Mouse (Mus musculus) heart, embryonic 11.5 days (tissue): Measurements from ENCODE around the gene Npdc1. TPM values are rescaled to one million over a fixed set of nuclear protein-coding genes. Genes with fewer than 3 reads are reported as not detected.

Source experiments
- ATAC-seq: fragments of 200-750 bp; cut with Nextera tagmentation; replicated peaks from 2 replicates; pipeline ENCODE4 v1.8.0; 2017; ENCODE audit warnings: moderate library complexity; ENCODE audit not compliant: insufficient number of reproducible peaks, low FRiP score, low TSS enrichment
- H3K27ac ChIP-seq: fragments of 300-500 bp; sonication (generic); 2 replicates; pipeline ENCODE4 v1.5.1; 2014; ENCODE audit warnings: mild to moderate bottlenecking, low read depth, low read length
- H3K27me3 ChIP-seq: fragments of 300-500 bp; sonication (generic); 2 replicates; pipeline ENCODE4 v1.6.1; 2014; ENCODE audit warnings: mild to moderate bottlenecking, low read length, mixed read lengths; ENCODE audit not compliant: control insufficient read depth, insufficient read depth
- H3K36me3 ChIP-seq: fragments of 300-500 bp; sonication (generic); 2 replicates; pipeline ENCODE4 v1.6.1; 2014; ENCODE audit warnings: mild to moderate bottlenecking, low read length, moderate library complexity, mixed read lengths; ENCODE audit not compliant: control insufficient read depth, insufficient read depth
- H3K4me1 ChIP-seq: fragments of 300-500 bp; sonication (generic); 2 replicates; pipeline ENCODE4 v1.6.1; 2014; ENCODE audit warnings: low read length; ENCODE audit not compliant: control insufficient read depth, insufficient read depth
- H3K4me2 ChIP-seq: fragments of 300-500 bp; sonication (generic); 2 replicates; pipeline ENCODE4 v1.6.1; 2014; ENCODE audit warnings: mild to moderate bottlenecking, moderate library complexity
- H3K4me3 ChIP-seq: fragments of 300-500 bp; sonication (generic); 2 replicates; pipeline ENCODE4 v1.5.1; 2014; ENCODE audit warnings: low read depth, low read length
- H3K9ac ChIP-seq: fragments of 300-500 bp; sonication (generic); 2 replicates; pipeline ENCODE4 v1.6.1; 2014; ENCODE audit warnings: mild to moderate bottlenecking, low read depth, low read length, moderate library complexity
- H3K9me3 ChIP-seq: fragments of 300-500 bp; sonication (generic); replicated peaks from 2 replicates; pipeline ENCODE4 v1.6.1; 2016; ENCODE audit warnings: low read length; ENCODE audit not compliant: control insufficient read depth
- WGBS: fragments of 180-500 bp; shearing (Covaris S2); extraction: QIAGEN DNeasy Blood & Tissue Kit; methylation state at CpG from one replicate; pipeline ENCODE4 v1.1.7; 2014; ENCODE audit not compliant: insufficient replicate concordance; 5-methylcytosine and 5-hydroxymethylcytosine counted together
- polyA plus RNA-seq: library from polyadenylated mRNA; unstranded; fragments of >200 nt; fragmentation: Nextera tagmentation; extraction: Ambion mirVana; gene quantifications from 2 replicates; pipeline ENCODE4 v1.2.1, GENCODE M21; 2014

Gene Npdc1
- polyA plus RNA-seq, 1 experiment from 2014 or later = 18.9 TPM

DNA sequence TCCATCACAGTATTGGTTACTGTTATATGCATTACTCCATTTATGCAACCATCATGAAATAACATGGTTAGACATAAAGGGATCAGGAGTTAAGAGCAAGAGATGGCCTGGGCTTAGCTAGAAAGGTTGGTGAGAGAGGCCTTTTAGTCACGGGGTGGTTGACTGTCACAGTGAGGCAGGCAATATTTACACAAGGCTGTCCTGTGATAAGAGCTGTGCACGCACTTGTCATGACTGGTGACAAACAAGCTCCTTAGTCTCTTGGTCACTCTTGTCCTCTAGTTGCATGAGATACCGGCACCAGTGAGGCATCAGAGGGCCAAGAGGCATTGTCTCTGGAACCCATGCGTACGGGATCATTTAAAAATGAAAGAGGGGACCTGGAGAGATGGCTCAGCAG, 14.7 kb upstream of the Npdc1 start:
- Histone ChIP-seq H3K4me2 (no peak overlapping the region), H3K27ac (no peak overlapping the region), H3K4me1 (no peaks in the 10 kb centered on the region), H3K4me3 (no peak overlapping the region), H3K27me3 (no peaks in the 10 kb centered on the region), H3K9me3 (no peaks in the 10 kb centered on the region), H3K36me3 (no peaks in the 10 kb centered on the region), H3K9ac (no peak overlapping the region)
- ATAC-seq = no peak
- WGBS = 52% methylated on average over 5 of the region's 5 CpGs

DNA sequence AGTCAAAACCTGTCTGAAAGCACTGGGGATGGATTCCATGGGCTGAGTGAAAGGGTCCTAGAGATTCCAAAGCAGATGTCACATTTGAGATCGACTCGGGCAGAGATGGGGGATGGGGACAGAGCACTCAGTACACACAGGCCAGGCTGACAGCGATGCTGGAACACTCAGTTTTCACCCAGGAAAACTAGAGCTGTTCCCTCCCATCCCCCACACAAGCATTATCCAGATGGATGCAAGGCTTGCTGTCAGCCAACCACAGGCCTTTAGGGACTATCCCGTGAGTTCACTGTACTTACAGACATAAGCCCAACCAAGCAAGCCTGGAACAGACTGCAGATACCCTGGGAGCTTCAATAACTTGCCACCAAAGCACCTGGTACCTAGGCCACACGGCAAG, 7.9 kb upstream of the Npdc1 start:
- H3K27ac ChIP-seq = no peak overlapping the region
- H3K4me3 ChIP-seq = no peak overlapping the region
- no peak for ATAC-seq
- H3K27me3 ChIP-seq = peaks cover 22% of the 10 kb centered on the region
- no peaks in the 10 kb centered on the region for H3K9me3 ChIP-seq
- H3K9ac ChIP-seq = no peak overlapping the region
- no peaks in the 10 kb centered on the region for H3K36me3 ChIP-seq
- H3K4me2 ChIP-seq = no peak overlapping the region
- WGBS = 61% methylated on average over 5 of the region's 5 CpGs
- H3K4me1 ChIP-seq = peaks cover 4% of the 10 kb centered on the region; the same call in 1 of the 2 replicates

DNA sequence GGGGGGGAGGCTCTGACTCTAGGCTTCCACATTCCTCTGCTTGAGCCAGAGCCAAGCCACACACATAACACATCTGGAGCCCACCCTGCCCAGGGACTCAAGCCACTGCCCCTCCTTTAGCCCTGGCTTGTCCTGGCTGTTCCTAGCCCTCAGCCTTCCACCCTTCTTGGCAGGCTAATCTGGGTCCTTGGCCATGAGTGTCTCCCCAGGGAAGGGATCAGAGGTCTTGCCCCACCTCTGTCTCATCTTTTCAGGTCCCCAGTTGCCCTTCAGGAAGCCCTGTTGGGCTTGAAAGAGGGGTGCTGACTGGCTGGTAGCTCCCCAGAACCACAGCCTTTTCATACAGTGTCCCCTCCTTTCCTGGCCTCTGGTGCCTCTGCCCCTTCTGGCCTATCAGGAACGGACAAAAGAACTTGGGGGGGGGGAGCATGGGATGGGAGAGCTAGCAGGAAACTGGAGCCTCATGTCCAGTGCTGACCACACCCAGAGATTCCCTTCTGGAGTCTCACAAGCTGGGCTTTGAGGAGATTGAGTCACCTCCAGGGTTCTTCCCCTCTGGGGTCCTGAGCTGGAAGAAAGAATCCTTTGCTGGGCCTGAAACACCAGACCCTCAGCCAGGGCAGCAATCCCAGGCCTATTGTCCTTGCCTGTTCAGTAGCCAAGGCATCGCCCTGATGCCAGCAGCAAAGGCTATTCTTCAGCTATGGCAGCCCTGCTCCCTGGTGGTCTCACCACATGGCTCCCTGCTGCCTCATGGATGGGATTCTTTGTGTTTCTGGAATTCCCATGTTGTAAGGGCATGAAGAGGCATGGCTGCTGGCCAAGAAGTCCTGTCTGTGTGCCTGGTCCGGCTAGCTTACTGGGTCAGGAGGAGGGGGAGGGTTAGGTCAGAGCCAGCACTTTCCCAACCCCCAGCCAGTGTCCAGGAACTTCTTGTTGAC, 4.6 kb upstream of the Npdc1 start:
- H3K9me3 ChIP-seq = no peaks in the 10 kb centered on the region
- H3K4me3 ChIP-seq = no peak overlapping the region
- WGBS = 43% methylated on average over 3 of the region's 3 CpGs
- H3K27me3 ChIP-seq = peaks cover 54% of the 10 kb centered on the region
- no peak for ATAC-seq
- no peaks in the 10 kb centered on the region for H3K36me3 ChIP-seq
- no peak overlapping the region for H3K27ac ChIP-seq
- peaks cover 4% of the 10 kb centered on the region; the same call in 1 of the 2 replicates for H3K4me1 ChIP-seq
- H3K9ac ChIP-seq = no peak overlapping the region
- H3K4me2 ChIP-seq = no peak overlapping the region

DNA sequence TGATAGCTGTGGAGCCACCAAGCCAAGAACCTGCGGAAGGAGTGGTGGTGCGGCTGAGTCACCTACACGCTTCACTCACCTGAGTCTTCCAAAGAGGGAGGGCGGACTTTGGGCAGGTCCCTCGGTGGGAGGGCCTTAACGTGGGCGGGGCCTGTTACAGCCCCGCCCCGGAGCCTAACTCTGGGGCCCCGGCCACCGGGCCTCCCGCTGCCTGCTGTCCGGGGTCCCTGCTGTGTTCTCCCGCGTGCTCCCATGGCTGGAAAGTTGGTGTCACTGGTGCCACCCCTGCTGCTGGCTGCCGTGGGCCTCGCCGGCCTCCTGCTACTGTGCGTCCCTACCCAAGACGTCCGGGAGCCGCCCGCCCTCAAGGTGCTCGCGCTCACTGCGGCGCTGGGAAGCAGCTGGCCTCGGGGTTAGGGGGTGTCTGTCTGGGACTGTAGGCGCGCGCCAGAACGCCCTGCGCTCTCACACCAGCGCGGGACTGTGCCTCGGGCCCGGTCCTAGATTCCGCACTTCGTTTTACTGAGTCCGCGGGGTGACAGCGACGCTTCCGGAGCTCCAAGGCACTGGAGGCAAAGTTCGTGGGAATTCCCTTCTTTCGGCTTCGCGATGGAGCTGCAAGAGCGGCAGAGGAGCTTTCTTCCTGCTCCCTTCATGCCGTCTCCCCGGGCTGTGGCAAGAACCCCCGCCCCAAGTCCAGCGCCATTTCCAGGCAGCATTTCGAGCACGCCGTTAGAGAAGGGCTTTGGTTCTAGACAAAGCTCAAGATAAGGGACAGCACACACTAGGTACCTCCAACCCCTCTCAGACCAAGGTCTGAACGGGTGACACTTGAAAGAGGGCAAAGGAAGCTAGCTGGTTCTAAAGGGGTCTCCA, 3.2 kb upstream of the Npdc1 start, which contains the start of gene Entpd2:
Entpd2 (plus strand) TSS at position 154 of the 876 bp plus-strand sequence.
- WGBS = 2% methylated on average over 56 of the region's 57 CpGs
- peak within 1 kb of the TSS; percentile 46; the same call in 1 of the 2 replicates for H3K9ac ChIP-seq

DNA sequence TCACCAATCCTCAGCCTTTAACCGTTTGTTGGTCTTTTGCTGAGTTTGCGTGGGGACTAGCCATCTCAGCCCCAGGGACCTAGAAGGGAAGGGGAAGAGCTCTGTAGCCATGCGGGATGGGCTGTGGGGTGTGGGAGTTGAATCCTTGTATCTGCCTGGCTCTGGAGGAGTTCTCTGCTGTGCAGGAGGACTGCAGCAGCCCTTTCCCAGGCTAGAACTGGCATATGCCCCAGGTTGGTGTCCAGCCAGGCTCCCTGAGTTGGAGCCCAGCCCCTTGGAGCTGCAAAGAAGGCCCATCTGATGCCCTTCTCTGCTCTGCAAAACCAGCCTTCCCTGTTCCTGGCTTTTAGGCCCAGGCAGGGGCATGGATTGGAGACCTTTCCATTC, 2.6 kb upstream of the Npdc1 start:
- H3K9ac ChIP-seq = no peak overlapping the region
- peak overlapping the region; percentile 73 for H3K4me2 ChIP-seq
- H3K36me3 ChIP-seq = no peaks in the 10 kb centered on the region
- H3K27me3 ChIP-seq = peaks cover 75% of the 10 kb centered on the region
- H3K4me3 ChIP-seq = no peak overlapping the region; the same call in 1 of the 2 replicates
- H3K4me1 ChIP-seq = peaks cover 4% of the 10 kb centered on the region; the same call in 1 of the 2 replicates
- no peak overlapping the region for H3K27ac ChIP-seq
- no peak for ATAC-seq
- no peaks in the 10 kb centered on the region for H3K9me3 ChIP-seq
- 30% methylated on average over 3 of the region's 3 CpGs for WGBS

More for the DNA sequence above, 3.2 kb upstream of the Npdc1 start, which contains the start of gene Entpd2:
- H3K4me3 ChIP-seq = peak within 1 kb of the TSS; percentile 38
- no peak for ATAC-seq
- peak within 1 kb of the TSS; percentile 73 for H3K4me2 ChIP-seq
- H3K36me3 ChIP-seq = no peaks in the 10 kb centered on the region
- H3K4me1 ChIP-seq = peaks cover 4% of the 10 kb centered on the region; the same call in 1 of the 2 replicates
- no peak within 1 kb of the TSS for H3K27ac ChIP-seq
- H3K27me3 ChIP-seq = peaks cover 68% of the 10 kb centered on the region
- H3K9me3 ChIP-seq = no peaks in the 10 kb centered on the region

DNA sequence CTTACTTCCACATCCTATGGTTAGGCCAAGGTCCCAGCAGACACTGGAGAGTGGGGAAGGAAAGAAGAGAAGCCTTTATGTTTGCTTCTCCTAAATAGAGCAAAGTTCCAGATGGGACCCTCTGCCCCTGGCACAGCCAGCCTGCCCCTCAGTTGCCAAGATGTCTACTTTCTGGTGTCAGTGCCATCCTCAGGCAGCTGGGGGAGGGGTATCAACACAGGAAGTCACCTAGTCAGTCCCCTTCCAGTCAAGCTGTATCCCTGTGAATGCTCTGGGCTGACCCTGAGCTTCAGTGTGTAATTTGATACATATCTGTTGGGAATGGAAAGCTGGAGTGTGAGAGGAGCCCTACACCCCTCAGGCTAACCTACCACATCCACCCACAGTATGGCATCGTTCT, 2.1 kb upstream of the Npdc1 start:
- Histone ChIP-seq H3K9ac (no peak overlapping the region), H3K36me3 (no peaks in the 10 kb centered on the region), H3K4me1 (peaks cover 4% of the 10 kb centered on the region; the same call in 1 of the 2 replicates), H3K4me3 (no peak overlapping the region), H3K4me2 (no peak overlapping the region), H3K27ac (no peak overlapping the region), H3K9me3 (no peaks in the 10 kb centered on the region), H3K27me3 (peaks cover 79% of the 10 kb centered on the region)
- 35% methylated on average over 1 of the region's 1 CpGs for WGBS
- no peak for ATAC-seq

DNA sequence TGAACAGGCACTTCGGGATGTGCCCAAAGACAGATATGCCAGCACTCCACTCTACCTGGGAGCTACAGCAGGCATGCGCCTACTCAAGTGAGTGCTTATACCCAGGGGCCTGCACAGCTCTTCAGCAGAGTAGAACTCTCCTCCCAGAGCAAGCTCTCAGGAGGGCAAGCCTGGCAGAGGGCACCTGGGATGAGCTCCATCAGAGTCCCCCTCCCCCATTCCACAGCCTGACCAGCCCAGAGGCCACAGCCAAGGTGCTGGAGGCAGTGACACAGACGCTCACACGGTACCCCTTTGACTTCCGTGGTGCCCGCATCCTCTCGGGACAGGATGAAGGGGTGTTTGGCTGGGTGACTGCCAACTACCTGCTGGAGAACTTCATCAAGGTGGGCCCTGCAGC, 1.1 kb upstream of the Npdc1 start:
- no peak overlapping the region for H3K4me3 ChIP-seq
- H3K9ac ChIP-seq = no peak overlapping the region
- peaks cover 89% of the 10 kb centered on the region for H3K27me3 ChIP-seq
- no peak overlapping the region for H3K4me2 ChIP-seq
- H3K9me3 ChIP-seq = no peaks in the 10 kb centered on the region
- peaks cover 4% of the 10 kb centered on the region; the same call in 1 of the 2 replicates for H3K4me1 ChIP-seq
- H3K36me3 ChIP-seq = no peaks in the 10 kb centered on the region
- ATAC-seq = no peak
- 89% methylated on average over 7 of the region's 7 CpGs for WGBS
- no peak overlapping the region for H3K27ac ChIP-seq

DNA sequence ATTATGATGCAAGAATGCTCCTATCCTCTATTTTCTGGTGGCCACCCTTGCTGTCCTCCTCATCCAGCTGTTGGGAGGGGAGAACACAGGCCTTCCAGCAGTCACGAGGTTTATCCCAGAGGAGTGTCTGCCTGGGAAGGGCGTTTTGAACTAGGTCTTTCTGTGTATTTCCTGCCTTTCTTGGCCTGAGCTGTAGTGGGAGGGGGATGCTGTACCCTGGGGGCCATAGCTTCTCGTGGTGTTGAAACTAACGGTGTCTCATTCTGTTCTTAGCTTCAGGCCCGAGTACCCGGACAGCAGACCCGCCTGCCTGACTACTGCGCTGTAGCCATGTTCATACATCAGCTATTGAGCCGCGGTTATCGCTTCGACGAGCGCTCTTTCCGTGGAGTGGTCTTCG, 1.1 kb downstream of the Npdc1 start:
- Histone ChIP-seq H3K27me3 (peaks cover 95% of the 10 kb centered on the region), H3K9ac (no peak overlapping the region), H3K4me2 (no peak overlapping the region), H3K9me3 (no peaks in the 10 kb centered on the region), H3K36me3 (no peaks in the 10 kb centered on the region), H3K4me1 (peaks cover 4% of the 10 kb centered on the region; the same call in 1 of the 2 replicates), H3K27ac (no peak overlapping the region), H3K4me3 (no peak overlapping the region)
- ATAC-seq = no peak
- WGBS = 20% methylated on average over 16 of the region's 16 CpGs
